Mouse (Mus musculus) C2C12 (cell line): ENCODE measurements at regions not wholly inside any gene's neighbourhood (a gene's known extent, or its start where the extent isn't known, plus 50 kb on each side); places are given as distances from the start of the nearest gene placed in this dataset.

Experiments used
- FOSL1 ChIP-seq: IDR thresholded peaks from one replicate; pipeline ENCODE4 v1.8.0; 2011; ENCODE audit warnings: mild to moderate bottlenecking, low read length; ENCODE audit not compliant: poor library complexity, insufficient read depth, severe bottlenecking
- MYOD1 ChIP-seq: IDR thresholded peaks from one replicate; pipeline ENCODE4 v1.6.1; 2011; ENCODE audit warnings: low read depth; ENCODE audit not compliant: control insufficient read depth, insufficient read length

GRCm38 (mm10) chr11:85970287-85970686 is 84.1 kb downstream of the Tbx4 start:
- TF ChIP-seq MYOD1, result no peak
- TF ChIP-seq FOSL1, result no peak
